Mouse (Mus musculus): ENCODE measurements at regions not wholly inside any gene's neighbourhood (a gene's known extent, or its start where the extent isn't known, plus 50 kb on each side); places are given as distances from the start of the nearest gene placed in this dataset.

DNA sequence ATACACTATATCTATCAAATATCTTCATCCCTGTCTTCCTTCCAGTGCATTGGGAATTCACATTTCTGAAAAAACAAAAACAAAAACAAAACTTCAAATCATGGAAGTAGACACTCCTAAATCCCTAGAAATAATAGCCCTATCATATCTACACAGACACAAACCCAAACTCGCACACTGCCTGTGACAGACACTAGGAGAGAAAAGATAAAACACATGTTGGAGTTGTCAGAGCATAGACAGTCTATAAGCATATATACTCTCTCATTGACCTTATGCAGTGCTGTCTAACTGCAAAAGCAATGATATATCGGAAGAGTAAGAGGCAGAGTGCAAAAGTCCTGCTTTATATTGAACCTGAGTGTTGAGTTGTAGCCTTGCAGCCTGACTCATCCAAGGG, 3386.0 kb upstream of the Gm7489 start:
- TF ChIP-seq CTCF (IDR thresholded peaks at IDR 0.05; ENCODE audit: control insufficient read depth, insufficient read depth, insufficient replicate concordance, low read depth, low read length) = no peak
- no peak for TF ChIP-seq POLR2A (IDR thresholded peaks at IDR 0.05; ENCODE audit: control insufficient read depth, low read depth, low read length)
